Mouse (Mus musculus) erythroblast, embryonic 14.5 days (primary cell): ENCODE results near the gene Hsfy2.

Source experiments
- GATA1 ChIP-seq: IDR thresholded peaks from 2 replicates; pipeline ENCODE4 v1.6.1; 2012; ENCODE audit warnings: low read length, inconsistent platforms, mixed read lengths
- TAL1 ChIP-seq: IDR thresholded peaks from 3 replicates; pipeline ENCODE4 v1.6.1; 2012; ENCODE audit warnings: low read length, inconsistent platforms, mixed read lengths

GRCm38 (mm10) chr1:56626824-56627223 is 10.4 kb downstream of the Hsfy2 start:
- TF ChIP-seq GATA1 (no peak), TAL1 (no peak)
